Mouse (Mus musculus): ENCODE results near the gene Tle3.

GRCm38 (mm10) chr9:61434062-61434461, 61.9 kb downstream of the Tle3 start:
- TF ChIP-seq POLR2A (IDR thresholded peaks at IDR 0.05; ENCODE audit: control insufficient read depth, extremely low read depth, insufficient read depth, low read length, poor library complexity): no peak
- TF ChIP-seq CTCF (IDR thresholded peaks at IDR 0.05; ENCODE audit: borderline replicate concordance, control insufficient read depth, extremely low read depth, insufficient read depth, low read length, poor library complexity): no peak

Data from thymus, adult 2 months (tissue).